In the genomic region with DNA sequence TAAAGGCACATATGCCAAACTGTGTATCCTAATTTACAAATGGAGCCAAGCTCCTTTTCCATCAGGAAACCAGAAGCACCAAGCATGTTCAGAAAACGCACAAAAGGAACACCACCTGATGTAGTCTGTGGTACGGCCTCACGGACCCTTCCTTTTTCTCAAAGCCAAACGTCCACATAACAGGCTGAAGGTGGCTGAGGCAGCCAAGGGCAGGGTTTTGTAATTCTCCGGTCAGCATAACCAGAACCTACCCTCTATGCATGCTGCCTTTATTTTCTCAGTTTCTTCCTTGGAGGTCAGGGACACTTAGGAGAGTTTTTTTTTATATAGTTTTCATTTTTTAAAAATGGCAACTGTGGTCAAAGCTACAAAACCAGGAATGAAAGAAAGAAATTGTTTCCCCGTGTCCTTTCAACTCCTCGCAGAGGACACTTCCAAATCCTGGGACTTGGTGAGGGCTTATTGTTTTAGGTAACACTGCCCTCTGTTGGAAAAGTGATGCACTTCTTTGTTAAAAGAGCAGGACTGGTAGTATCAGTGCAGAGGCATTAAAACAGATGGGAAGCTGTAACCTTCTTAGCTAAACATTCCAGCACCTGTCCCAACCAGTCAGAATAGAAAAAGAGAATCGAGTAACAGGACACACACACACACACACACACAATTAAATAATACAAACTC, we compare ENCODE assay signal across 8 mouse cellular contexts.
DNase-seq lines count a peak whose midpoint lies in the region; ATAC-seq and TF ChIP-seq lines count a peak whose summit lies in the region.

No protein-coding gene starts in this region.

- 43% methylated on average over 8 of the region's 8 CpGs for WGBS in kidney, adult 2 months
- WGBS in hindbrain, embryonic 11.5 days: 59% methylated on average over 8 of the region's 8 CpGs
- 51% methylated on average over 8 of the region's 8 CpGs for WGBS in neural tube, embryonic 12.5 days

- TF ChIP-seq POLR2A in kidney, adult 2 months (IDR thresholded peaks at IDR 0.05; ENCODE audit: low read depth, low read length): no peak

- H3K4me1 ChIP-seq in kidney, adult 2 months (ENCODE audit: control insufficient read depth, insufficient read depth, low read length): no peaks in the 10 kb centered on the region
- H3K4me1 ChIP-seq in hindbrain, embryonic 11.5 days (replicated peaks; ENCODE audit: control insufficient read depth, insufficient read depth, low read length): no peaks in the 10 kb centered on the region
- H3K4me1 ChIP-seq in neural tube, embryonic 12.5 days: no peaks in the 10 kb centered on the region

- no peak overlapping the region for H3K27ac ChIP-seq in kidney, adult 2 months (ENCODE audit: insufficient read depth, low read depth, low read length)
- no peak overlapping the region for H3K27ac ChIP-seq in hindbrain, embryonic 11.5 days (ENCODE audit: low read depth, low read length)
- no peak overlapping the region for H3K27ac ChIP-seq in neural tube, embryonic 12.5 days

- peak; percentile 61 for DNase-seq in kidney, adult 2 months
- no peak for DNase-seq in kidney, adult 11 months
- DNase-seq in MN1 (ENCODE audit: low spot score): peak; percentile 57
- DNase-seq in embryo, embryonic 10 days (ENCODE audit: low spot score): peak; percentile 77
- DNase-seq in hindbrain, embryonic 11.5 days (ENCODE audit: low spot score): peak; percentile 59
- DNase-seq in left cerebral cortex, adult 18-20 months (ENCODE audit: low spot score in 2 of 2): peak; percentile 15 to 22
- no peak for DNase-seq in urinary bladder, adult 2 months (ENCODE audit: low spot score)

- peak; percentile 91 for ATAC-seq in hindbrain, embryonic 11.5 days (ENCODE audit: low FRiP score)
- peak; percentile 82; the same call in 1 of the 2 replicates for ATAC-seq in neural tube, embryonic 12.5 days (ENCODE audit: low FRiP score, low read depth)

- no peaks in the 10 kb centered on the region for H3K9me3 ChIP-seq in hindbrain, embryonic 11.5 days (ENCODE audit: control insufficient read depth, low read length)
- no peaks in the 10 kb centered on the region for H3K9me3 ChIP-seq in neural tube, embryonic 12.5 days

- no peak overlapping the region for H3K4me2 ChIP-seq in hindbrain, embryonic 11.5 days (replicated peaks; ENCODE audit: low read depth, low read length)
- H3K4me2 ChIP-seq in neural tube, embryonic 12.5 days (replicated peaks): no peak overlapping the region

- no peak; the same call in 1 of the 2 replicates for TF ChIP-seq CTCF in kidney, adult 2 months (conservative IDR thresholded peaks at IDR 0.05; ENCODE audit: insufficient read depth, insufficient read length, low read depth, low read length)

- H3K27me3 ChIP-seq in kidney, adult 2 months (replicated peaks; ENCODE audit: control insufficient read depth, insufficient read depth, low read length): no peaks in the 10 kb centered on the region
- H3K27me3 ChIP-seq in hindbrain, embryonic 11.5 days (ENCODE audit: control insufficient read depth, insufficient read depth, low read length): no peaks in the 10 kb centered on the region
- H3K27me3 ChIP-seq in neural tube, embryonic 12.5 days (replicated peaks): no peaks in the 10 kb centered on the region

- H3K4me3 ChIP-seq in kidney, adult 2 months (ENCODE audit: insufficient read depth, low read depth, low read length): no peak overlapping the region
- no peak overlapping the region for H3K4me3 ChIP-seq in hindbrain, embryonic 11.5 days (ENCODE audit: low read depth, low read length)
- no peak overlapping the region for H3K4me3 ChIP-seq in neural tube, embryonic 12.5 days

- H3K36me3 ChIP-seq in kidney, adult 2 months (ENCODE audit: control insufficient read depth, insufficient read depth, low read length): no peaks in the 10 kb centered on the region
- H3K36me3 ChIP-seq in hindbrain, embryonic 11.5 days (ENCODE audit: control insufficient read depth, insufficient read depth, low read length): no peaks in the 10 kb centered on the region
- H3K36me3 ChIP-seq in neural tube, embryonic 12.5 days: no peaks in the 10 kb centered on the region

- no peak overlapping the region for H3K9ac ChIP-seq in hindbrain, embryonic 11.5 days (ENCODE audit: low read depth, low read length)
- no peak overlapping the region for H3K9ac ChIP-seq in neural tube, embryonic 12.5 days

Comparison
In these comparisons a context has a peak if more than half of its experiments do, and no peak if none do; other contexts are left out.
1. DNase-seq: peak in kidney, adult 2 months (single experiment), MN1 (single experiment), embryo, embryonic 10 days (single experiment), hindbrain, embryonic 11.5 days (single experiment) and left cerebral cortex, adult 18-20 months (2 of 2); none in kidney, adult 11 months (single experiment) and urinary bladder, adult 2 months (single experiment).